Mouse (Mus musculus): ENCODE data around the gene Lbhd1.
"Not testable (repeated sequence)": the region's sequence is repeated elsewhere in the genome, so short reads cannot be mapped to it uniquely, and the experiment has no call there.

Gene Lbhd1

DNA sequence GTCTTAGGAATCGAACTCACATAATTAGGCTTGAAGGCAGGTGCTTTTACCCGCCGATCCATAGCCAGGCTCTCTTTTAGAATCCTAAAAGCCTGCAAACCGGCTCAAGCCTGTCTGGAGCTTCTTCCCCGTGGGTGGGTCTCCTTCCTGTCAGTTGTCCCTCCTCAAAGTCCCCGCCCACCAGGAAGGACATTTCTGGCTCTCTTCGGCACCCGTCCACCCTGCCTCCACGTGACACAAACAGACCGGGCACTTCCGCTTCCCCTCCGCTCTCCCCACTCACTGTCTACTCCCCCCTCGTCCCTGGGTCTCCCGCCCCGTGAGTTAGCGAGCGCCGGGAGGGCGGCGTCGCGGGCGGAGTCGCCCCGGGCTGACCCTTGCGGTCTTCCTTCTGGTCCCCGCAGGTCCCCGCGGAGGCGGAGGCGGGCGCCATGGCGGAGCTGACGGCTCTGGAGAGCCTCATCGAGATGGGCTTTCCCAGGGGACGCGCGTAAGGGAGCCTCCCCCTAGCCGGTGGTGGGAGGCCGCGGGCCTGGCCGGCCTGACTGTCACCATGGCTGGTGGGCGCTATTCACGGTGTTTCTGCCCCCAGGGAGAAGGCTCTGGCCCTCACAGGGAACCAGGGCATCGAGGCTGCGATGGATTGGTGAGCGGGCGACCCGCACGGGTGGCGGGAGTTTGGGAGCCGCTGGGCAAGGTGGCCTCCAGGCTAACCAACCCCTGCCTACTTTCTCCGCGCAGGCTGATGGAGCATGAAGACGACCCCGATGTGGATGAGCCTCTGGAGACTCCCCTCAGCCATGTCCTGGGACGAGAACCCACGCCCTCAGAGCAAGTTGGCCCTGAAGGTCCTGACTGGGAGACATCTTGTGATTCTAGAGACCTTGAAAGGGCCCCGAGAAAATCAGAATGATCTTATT, 12.0 kb upstream of the Lbhd1 start, which contains the start of gene Ubxn1:
Gene Ubxn1 (plus strand): TSS at position 230 of the 920 bp plus-strand sequence.
- peak; percentile 94 for DNase-seq (ENCODE audit: low read depth, low spot score)

DNA sequence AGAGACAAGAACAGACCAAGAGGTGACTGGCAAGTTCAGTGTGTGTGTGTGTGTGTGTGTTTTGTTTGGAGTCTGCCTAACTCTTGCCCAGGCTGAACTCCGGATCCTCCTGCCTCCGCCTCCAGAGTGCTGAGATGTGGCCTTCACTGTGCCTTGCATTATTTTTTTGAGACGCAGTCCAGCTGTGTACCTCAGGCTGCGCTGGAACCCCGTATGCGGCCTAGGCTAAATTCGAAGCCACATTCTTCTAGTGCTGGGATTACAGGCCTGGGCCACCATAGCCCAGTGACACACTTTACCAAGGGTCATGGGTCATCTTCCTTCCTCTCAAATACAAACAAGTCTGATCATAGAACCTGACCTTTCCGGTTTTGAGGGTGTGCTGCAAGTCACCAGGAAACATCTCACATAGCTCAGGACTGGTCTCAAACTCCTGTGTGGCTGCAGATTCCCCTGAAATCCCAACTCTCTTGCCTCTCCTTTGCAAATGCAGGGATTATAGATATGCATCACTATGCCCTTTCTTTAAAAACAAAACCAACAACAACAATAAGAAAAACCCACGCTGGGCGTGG, 11.2 kb upstream of the Lbhd1 start:
- no peak for DNase-seq (ENCODE audit: low read depth, low spot score)

DNA sequence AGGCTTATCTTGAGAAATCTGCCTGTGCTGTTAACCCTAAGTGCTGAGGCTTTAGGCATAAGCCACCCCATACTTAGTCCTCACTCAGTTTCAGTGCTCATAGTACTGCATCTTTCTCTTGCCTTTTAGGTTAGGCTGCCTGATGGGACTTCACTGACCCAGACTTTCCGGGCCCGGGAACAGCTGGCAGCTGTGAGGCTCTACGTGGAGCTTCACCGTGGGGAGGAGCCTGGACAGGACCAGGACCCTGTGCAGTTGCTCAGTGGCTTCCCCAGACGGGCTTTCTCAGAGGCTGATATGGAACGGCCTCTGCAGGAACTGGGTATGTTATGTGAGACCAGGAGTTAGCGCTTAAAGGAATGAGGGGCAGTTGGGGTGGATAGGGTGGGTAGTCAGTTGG, 8.5 kb upstream of the Lbhd1 start:
- DNase-seq (ENCODE audit: low read depth, low spot score) = no peak

DNA sequence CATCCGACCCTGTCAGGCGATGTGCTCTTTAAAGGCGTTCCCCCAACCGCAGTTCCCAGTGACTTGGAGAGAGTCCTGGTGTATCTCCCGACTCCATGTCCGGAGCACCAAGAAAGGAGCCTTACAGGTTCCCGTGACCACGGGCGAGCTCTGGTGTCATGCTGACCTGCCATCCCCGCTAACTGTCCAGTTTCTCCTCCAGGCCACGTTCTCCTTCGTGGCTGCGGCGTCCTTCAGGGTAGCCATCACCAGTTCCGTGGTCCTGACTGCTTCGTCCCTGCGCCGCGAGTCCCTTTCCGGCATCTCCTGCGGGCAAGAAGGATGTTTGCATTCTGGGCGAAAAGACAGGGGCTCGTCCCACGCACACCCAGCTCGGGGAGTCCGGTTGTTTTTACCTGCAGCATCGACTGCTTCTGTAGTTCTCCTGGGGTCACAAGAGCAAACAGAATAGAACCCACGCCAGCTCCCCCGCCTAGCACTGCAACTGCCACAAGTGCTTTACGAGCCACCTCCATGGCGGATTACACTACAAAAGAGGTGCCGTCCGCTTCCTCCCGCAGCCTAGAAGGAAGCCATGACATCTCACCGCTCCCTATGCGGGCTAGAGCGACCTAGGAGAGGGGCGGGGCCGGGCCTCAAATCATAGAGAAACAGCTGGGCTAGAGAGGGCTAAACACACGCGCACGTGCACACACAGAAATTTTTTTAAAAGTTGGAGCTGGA, 3.1 kb upstream of the Lbhd1 start, which contains the start of gene Uqcc3:
Gene Uqcc3 (minus strand): TSS at position 613 of the 723 bp plus-strand sequence.
- peak; percentile 92 for DNase-seq (ENCODE audit: low read depth, low spot score)

DNA sequence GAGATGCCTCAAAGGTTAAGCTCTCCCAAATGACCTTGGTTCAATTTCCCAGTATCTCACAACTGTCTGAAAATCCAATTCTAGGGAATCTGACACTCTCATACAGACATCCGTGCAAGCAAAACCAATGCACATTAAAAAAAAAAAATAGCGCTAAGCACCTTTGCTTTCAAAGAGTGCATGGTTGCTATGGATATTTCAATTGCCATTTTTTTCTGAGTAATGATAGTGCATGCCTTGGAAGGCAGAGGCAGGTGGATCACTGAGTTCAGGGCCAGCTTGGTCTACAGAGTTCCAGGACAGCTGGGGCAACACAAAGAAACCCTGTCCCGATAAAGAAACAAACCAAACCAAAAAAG, 2.5 kb upstream of the Lbhd1 start:
- DNase-seq (ENCODE audit: low read depth, low spot score) = no peak

DNA sequence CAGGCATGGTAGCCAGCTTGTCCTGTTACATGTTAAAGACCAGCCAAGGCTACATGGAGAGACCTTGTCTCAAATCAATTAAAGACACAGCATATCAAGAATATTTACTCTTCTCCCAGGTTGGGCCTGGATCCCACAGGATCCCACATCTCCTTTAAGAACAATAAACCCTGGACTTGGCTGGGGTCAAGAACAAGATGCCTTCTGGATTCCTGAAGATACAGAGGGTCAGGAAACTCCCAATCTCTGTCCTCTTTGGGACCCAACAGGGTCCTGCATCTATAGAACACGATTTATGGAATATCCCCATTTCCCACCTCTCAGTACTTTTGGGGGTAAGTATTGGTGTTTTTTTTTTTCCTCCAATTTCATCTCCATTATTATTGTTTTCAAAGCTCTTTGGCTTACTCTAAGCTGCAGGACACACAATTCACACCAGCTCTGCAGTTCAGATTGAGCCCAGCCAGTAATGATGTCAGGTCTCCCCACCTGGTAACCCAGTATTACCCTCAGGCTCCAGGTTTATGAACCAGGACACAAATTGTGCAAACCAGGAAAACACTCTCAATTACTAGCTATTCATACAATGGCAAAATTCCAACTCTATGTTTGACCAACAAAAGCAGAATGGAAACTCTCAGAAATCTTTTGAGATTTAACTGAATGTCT, 3.5 kb downstream of the Lbhd1 start:
- no peak for DNase-seq (ENCODE audit: low read depth, low spot score)

DNA sequence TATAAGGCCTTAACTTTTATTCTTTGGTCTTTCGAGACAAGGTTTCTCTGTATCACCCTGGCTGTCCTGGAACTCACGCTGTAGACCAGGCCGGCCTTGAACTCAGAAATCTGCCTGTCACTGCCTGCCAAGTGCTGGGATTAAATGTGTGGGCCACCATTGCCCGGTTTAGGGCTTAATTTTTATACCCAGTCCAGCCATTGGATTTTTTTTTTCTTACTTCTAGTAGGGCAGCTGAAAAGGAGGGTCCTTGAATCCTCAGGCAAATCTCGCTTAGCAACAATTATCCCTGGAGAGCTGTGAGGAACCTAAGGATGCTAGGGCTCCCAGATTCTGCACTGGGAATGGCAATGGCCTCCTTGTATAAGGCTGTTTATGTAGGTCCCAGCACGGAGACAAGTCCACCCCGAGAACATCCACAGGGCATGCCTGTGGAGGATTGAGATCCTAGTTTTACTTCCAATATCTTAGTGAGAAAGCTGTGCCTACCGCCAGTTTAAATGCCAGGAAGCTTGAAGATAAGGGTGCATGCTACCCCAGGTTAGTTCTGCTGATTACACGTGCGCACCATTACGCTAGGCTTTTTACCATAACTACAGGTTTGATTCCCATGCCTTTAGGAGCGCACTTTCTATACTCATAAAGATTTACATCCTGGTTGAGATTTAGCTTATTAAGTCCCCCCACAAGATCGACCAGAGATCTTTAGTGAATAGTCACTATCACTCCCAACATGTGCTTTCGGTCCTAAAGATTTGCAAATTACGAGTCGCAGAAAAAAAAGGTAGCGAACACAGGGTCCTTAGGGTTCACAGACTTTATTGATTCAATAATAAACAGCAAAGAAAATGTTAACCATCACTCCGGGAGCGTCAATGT, 4.3 kb downstream of the Lbhd1 start:
- no peak for DNase-seq (ENCODE audit: low read depth, low spot score)

DNA sequence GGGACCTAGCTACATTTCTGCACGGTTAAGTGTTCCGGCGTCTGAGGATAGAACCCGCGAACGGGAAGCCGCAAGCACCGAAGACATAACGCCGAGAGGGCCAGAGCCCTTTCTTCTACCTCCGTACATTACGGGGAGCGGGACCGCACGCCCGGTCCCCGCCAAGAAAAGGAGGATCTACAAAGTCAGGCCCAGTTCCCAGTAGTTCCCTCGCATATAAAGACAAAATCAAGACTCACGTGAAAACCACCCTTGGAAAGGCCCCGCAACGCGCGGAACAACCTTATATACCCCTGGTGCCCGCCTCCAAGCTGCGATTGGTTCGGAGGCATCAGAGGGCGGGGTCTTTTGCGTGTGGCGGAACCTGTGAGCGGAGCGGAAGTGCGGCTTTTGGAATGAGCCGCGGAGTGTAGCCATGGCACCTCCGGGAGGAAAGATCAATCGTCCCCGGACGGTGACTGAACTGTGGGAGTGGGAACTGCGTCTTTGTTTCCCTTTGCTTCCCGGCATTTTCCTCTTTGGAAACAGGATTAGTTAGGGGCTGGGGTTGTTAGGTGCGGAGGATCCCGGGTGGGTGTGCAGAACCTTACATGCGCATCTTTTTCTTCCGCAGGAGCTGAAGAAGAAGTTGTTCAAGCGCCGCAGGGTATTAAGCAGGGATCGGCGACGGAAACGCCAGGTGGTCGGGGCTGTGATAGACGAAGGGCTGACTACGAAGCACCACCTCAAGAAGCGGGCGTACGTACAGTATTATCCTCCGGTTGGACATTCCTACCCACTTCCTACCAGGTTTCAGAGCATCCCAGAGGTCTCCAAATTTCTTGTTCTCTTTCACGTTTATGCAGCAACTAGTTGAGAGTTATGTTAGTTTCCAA, 5.2 kb downstream of the Lbhd1 start, which contains the start of the genes 1810009A15Rik and Gm49416:
Gene 1810009A15Rik (plus strand): TSS at position 343 of the 875 bp plus-strand sequence.
Gene Gm49416 (plus strand): TSS at position 416 of the 875 bp plus-strand sequence.
- DNase-seq (ENCODE audit: low read depth, low spot score) = peak; percentile 96

DNA sequence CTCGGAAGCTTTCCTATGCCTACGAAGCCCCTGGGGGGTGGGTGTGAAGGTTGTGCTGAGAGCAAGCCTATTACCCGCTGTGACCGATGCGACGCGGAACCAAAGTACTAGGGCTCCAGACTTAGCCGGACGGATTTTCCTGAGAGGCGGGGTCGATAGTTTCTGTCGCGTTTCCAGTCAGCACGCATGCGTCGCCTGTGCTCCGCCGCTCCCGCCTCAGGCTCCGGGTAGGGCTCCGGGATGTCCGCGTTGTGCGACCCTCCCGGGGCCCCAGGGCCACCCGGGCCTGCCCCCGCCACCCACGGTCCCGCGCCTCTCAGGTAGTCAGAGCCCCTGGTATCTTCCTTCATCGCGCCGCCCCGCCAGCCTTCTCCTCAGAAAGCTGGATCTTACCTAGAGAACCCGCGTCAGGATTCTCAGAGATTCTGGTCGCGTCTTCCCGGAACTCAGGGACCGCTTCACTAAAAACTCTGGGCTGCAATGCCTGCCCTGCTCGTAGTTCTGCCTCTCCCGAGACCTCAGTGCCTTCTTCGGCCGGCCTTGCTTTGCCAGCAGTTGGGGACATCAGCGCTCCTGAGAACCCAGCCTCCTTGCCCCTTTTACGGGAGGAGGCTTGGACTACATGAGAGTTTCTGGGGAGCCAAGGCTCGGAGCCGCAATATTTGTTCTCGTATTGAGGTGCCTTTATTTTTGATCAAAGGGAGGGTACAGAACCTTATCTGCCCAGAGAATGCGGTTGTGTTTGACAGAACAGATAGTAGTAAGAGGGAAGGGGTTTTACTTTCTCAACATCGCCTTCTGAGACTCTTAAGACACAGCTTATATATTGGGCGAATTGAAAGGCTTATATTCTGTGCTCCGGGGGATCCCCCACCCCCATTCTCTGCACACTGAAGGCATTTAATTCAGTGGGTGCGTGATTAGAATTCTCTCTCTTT, 9.6 kb downstream of the Lbhd1 start, which contains the start of gene Ints5:
Gene Ints5 (plus strand): TSS at position 177 of the 938 bp plus-strand sequence.
- DNase-seq (ENCODE audit: low read depth, low spot score) = peak; percentile 88

DNA sequence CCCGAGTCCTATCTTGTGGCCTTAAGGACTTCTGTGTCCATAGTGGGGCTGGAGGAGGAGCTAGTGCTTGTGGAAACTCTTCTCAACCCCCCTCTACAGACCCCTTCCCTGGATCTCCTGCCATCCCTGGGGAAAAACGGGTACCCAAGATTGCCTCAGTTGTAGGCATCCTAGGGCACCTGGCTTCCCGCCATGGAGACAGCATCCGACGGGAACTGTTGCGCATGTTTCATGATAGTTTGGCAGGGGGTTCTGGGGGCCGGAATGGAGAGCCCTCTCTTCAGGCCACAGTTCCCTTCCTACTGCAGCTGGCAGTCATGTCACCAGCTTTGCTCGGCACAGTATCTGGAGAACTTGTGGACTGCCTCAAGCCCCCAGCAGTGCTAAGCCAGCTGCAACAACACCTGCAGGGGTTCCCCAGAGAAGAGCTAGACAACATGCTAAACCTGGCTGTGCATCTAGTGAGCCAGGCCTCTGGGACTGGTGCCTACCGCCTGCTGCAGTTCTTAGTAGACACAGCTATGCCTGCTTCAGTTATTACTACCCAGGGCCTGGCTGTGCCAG, 11.9 kb downstream of the Lbhd1 start:
- DNase-seq (ENCODE audit: low read depth, low spot score) = no peak

DNA sequence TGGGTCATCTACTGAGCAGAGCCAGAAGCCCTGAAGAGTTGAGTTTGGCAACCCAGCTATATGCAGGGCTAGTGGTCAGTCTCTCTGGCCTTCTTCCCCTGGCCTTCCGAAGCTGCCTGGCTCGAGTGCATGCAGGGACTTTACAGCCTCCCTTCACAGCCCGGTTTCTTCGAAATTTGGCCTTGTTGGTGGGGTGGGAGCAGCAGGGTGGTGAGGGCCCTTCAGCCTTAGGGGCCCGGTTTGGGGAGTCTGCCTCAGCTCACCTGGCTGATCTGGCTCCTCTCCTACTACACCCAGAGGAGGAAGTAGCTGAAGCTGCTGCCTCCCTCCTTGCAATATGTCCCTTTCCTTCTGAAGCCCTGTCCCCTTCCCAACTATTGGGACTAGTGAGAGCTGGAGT, 12.7 kb downstream of the Lbhd1 start:
- not testable (repeated sequence) for DNase-seq (ENCODE audit: low read depth, low spot score)

DNA sequence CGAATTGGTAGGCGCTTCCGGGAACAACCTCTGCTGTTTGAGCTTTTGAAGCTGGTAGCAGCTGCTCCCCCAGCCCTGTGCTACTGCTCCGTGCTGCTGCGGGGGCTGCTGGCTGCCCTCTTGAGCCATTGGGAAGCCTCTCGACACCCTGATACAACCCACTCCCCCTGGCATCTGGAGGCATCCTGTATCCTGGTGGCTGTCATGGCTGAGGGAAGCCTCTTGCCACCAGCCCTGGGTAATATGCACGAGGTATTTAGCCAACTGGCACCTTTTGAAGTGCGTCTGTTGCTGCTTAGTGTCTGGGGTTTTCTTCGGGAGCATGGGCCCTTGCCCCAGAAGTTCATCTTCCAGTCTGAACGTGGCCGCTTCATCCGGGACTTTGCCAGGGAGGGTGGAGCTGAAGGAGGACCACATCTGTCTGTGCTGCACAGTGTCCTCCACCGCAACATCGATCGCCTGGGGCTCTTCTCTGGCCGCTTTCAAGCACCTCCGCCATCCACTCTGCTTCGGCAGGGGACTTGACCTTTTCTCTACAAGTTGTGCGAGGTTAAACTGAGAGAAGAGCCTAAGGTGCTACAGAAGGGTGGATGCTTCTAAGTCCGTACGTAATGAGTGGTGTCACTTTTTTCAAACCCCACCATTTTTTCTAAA, 13.8 kb downstream of the Lbhd1 start:
- not testable (repeated sequence) for DNase-seq (ENCODE audit: low read depth, low spot score)

DNA sequence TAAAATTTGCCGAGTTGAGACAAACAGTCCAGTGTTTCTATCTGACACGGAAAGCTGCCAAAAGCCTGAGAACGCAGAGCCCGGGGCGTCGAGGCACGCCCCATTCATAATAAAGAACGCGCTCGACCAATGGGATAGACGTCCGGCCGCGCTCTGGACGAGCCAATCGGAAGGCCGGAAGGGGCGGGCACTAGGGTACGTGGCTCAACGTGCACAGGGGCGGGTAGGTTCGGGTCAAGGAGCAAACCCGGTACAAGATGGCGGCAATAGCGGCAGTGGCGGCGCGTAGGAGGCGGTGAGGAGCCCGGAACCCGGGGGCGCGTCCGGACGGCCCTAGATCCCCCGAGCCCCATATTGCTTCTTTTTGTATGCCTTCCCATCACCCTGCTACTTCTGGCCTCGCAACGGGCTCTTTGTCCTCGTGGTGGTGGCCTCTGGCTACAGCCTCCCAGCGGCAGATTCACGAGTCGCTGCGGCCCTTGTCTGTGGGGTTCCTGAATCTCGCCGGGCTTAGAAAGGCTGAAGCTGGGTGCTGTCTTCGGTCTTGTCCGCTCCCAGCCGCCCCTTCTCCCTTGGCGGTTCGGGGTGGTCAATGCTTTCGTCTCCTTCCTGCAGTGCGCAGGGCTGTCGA, 14.4 kb downstream of the Lbhd1 start, which contains the start of gene Ganab:
Gene Ganab (plus strand): TSS at position 207 of the 631 bp plus-strand sequence.
- peak; percentile 98 for DNase-seq (ENCODE audit: low read depth, low spot score)

DNA sequence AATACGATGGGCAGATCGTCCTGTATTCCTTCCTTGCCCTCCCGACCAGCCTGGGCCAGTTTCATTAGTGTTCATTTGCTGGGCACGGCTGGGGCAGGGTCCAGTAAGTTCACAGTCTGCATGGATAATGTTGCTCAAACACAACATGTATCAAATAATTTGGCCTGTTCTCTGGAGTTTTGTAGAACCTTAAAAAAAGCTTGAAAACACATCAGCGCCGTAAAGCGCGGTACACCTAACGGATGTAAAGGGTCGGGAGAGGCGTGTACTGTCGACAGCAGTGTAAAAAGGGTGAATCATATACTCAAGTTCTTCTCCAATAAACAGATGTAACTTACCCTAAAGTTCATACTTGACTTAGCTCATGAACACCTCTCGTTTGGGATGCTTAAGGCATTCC, 15.0 kb downstream of the Lbhd1 start:
- DNase-seq (ENCODE audit: low read depth, low spot score) = peak; percentile 38

DNA sequence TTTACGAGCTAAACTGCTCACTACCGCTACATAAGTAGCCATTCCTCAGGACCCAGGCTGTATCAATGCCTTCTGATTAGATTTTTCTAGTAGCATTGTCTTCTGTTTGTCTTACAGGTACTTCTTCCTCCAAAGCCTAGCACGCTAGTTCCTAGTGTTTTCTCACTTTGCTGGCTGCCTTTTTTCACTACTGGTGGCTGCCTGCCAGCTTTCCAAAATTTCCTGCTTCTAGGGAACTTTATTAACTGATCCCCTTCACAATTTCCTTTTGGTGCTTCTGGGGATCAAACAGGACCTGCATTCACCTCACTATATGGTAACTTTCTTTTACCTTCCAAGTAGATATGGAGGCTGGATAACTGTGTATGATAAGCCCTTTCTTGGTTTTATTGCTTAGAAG, 15.5 kb downstream of the Lbhd1 start:
- no peak for DNase-seq (ENCODE audit: low read depth, low spot score)

DNA sequence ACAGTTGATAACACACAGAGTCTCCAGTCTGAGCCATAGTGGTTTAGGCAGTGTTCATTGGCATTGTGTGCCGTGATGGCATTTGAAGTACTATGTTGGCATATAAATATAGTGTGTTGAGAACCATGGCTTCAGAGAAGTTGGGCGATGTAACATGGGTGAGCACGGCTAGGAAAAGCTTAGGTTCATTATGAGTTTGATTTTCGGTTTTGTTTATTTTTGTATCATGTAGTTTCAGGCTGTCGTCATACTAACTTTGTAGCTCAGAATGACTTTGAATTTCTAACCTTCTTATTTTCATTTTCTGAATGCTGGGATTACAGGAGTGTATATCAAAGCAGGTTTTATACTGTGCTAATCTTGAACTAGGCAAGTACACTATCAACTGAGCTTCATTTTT, 19.9 kb downstream of the Lbhd1 start:
- no peak for DNase-seq (ENCODE audit: low read depth, low spot score)

DNA sequence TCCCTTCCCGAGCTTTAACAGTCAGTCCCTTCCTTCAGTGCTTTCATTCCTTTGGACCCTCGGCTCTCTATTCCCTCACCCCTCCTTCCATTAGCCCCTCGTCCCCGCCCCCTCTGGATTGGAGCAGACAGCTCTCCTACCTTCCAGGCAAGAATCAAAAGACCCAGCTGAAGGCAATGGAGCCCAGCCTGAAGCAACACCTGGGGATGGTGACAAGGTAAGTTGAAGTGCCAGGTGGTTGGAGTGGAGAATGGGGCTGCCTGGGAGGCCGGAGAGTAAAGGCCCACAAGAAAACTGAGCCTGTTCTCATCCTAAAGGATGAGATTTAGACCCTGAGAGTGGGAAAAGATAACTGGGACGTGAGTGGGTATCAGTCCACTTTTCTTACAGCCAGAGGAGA, 25.0 kb downstream of the Lbhd1 start:
- DNase-seq (ENCODE audit: low read depth, low spot score) = no peak
